Mouse (Mus musculus) activated CD4-positive, CD25-positive, alpha-beta regulatory T cell, adult 9 weeks (primary cell): ENCODE results near the gene Map7d3. TPM values are rescaled to one million over a fixed set of nuclear protein-coding genes. Genes with fewer than 3 reads are reported as not detected.

ENCODE experiments used
- polyA plus RNA-seq: library from polyadenylated mRNA; unstranded; fragments of 100-300 nt; shearing (Covaris generic); gene quantifications from one replicate; pipeline ENCODE4 v1.2.1, GENCODE M21; 2017

The Map7d3 gene
- polyA plus RNA-seq, result 0.20 TPM

GRCm38 (mm10) chrX:56821765-56822603 is at the start of gene Map7d3:
Map7d3 (minus strand) TSS chrX:56822326.

GRCm38 (mm10) chrX:56869863-56870262 is 47.7 kb upstream of the Map7d3 start, which contains the start of gene Adgrg4:
Adgrg4 (plus strand) TSS chrX:56870163.

Other genes with a start within 250 kb of the Map7d3 start
- 9.8 TPM for gene Mmgt1, start 224.3 kb downstream of the Map7d3 start, polyA plus RNA-seq
- 14.5 TPM for gene Slc9a6, start 212.6 kb downstream of the Map7d3 start, polyA plus RNA-seq
- not detected for gene Fhl1, start 90.5 kb downstream of the Map7d3 start, polyA plus RNA-seq
- gene Adgrg4, start 47.8 kb upstream of the Map7d3 start, polyA plus RNA-seq, result not detected
- gene Brs3, start 220.7 kb upstream of the Map7d3 start, polyA plus RNA-seq, result not detected
- gene Htatsf1, start 231.3 kb upstream of the Map7d3 start, polyA plus RNA-seq, result 34.3 TPM